Mouse (Mus musculus) CD8-positive naive resting alpha-beta T cell, adult 2 months (primary cell): Measurements from ENCODE around the gene Cd44.

ENCODE experiments used
- DNase-seq, 2 experiments: peaks; one replicate each; pipeline ENCODE4 v3.0.0; 2022; ENCODE audit warnings: low read depth in 2 of 2, low spot score in 2 of 2

Cd44 gene

GRCm38 (mm10) chr2:102900875-102901827 lies at the start of gene Cd44:
TSS of gene Cd44 (minus strand) at chr2:102901665.
- peak; percentile 11 to 27 for DNase-seq

- DNase-seq = no peak
Measured at GRCm38 (mm10) chr2:102948481-102948857, 47.0 kb upstream of the Cd44 start.

DNA sequence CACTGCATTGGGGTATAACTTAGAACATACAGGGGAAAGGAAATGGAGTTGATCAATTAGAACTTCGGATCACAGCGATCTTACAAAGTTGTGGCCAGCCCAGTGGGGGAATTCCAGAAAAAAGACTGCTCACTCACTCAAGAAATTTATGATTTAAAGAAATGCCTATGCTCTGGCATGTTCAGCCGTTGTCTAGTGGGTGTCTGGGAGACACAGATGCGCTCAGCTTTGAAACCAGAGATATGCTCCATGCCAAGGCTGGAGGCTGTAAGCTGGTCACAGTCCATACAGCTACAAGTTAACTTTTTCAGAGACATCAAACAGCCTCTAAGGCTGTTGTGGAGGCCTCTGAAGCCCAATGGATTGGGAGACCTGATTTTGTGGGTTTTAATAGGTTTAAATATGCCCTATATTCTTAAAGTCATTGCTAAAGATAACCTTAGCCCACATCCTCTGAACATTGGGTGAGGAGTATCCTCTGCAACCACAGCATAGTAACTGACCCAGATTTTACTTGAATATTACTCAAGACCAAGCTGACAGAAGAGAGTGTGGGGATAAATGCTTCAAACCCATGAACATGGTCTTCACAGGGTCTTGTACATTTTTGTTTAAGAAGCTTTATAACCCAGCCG lies 46.5 kb upstream of the Cd44 start:
- no peak for DNase-seq

- no peak for DNase-seq
Measured at GRCm38 (mm10) chr2:102945111-102945510, 43.6 kb upstream of the Cd44 start.

GRCm38 (mm10) chr2:102944415-102945012 lies 43.0 kb upstream of the Cd44 start:
- DNase-seq = no peak

DNA sequence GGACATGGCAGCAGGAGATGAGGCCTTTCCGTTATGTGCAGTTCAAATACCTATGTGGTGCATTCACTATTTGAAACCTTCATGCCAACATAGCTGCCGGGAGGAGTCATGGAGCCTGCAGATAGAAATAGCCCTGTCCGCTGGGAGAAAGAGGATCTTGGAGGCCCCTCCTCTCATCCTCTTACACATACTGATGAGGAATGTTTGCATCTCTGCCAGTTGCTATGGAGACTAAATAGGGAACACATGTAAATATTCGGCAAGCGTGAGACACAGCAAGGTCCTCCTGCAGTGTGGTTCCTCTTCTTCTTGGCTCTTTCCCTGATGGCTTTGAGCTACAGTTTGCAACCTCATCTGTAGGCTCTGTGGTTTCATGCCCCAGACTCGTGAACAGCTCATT lies 42.5 kb upstream of the Cd44 start:
- no peak for DNase-seq

DNA sequence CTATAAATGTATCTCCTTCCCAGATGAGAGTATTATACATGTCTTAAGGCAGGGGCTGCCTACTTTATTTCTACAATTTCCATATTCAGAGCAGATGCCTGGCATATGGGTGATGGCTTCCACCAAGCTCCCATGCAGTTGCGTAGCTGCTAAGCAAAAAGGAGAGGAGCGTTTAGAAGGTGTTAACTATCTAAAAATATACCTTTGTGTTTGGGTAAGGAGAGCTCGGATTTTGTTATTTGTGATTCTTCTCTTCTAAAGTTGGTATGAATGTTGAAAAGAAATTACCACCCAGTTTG lies 41.3 kb upstream of the Cd44 start:
- DNase-seq = no peak

- no peak for DNase-seq
Measured at GRCm38 (mm10) chr2:102941937-102942781, 40.7 kb upstream of the Cd44 start.

DNA sequence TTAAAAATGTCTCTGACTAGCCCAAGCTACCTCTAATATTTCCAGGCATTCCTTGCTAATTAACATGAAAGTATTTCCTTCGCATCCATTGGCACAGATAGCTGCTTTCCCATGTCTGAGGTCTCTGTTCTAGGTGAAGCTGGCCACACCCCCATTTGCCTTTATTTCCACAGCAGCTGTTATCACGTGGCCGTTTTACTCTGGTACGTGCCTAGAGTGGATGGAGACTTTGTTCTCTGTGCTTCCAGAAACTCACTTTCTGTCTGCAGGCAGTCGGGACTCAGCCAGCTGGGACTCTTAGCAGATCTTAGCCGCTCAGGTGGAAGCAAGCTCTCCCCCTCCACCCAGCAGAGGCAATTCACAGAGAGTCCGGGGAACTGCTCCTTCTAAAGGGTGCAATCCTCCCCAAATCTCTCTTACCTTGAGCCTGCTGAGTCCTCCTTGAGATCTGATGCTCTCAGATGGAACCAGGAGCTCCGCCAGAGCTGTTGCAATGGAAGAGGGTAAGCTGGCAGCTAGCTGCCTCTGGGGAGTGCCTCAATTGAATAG lies 39.4 kb upstream of the Cd44 start:
- no peak for DNase-seq

DNA sequence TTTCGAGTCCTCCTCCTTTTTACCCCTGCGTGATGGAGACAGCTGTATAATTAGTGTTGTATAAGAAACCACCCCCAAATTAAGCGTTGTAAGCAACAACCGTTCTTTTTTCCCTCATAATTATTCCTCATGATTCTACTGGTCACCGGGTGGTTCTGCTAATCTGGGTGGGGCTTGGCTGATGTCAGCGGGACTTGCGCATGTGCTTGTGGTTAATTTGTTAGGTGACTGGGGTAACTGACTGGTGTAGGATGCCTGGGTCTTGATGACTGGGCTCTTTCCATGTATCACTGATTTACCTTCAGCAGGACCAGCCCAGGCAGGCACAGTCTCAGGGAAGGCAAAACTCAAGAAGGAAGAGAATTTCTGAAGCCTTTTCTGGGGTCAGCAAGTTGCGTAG lies 38.7 kb upstream of the Cd44 start:
- DNase-seq = no peak

DNA sequence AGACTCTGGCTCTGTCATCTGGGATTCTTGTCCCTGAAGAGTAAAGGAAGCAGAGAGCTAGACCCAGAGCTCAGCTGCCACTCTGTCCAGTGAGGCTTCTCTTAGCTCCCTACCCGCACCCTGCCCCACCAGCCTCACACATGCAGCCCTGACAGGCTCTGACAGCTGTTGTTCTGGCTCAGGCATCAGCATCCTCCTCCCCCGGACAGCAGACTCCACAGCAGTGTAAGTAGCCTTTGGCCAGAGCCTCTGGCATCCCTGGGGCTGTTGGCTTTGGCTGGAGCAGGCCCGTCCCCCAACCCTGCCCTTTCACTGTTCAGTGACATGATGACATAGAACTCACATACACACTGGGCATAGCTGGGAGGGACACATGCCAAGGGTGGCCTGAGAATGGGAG lies 35.4 kb upstream of the Cd44 start:
- no peak for DNase-seq

DNA sequence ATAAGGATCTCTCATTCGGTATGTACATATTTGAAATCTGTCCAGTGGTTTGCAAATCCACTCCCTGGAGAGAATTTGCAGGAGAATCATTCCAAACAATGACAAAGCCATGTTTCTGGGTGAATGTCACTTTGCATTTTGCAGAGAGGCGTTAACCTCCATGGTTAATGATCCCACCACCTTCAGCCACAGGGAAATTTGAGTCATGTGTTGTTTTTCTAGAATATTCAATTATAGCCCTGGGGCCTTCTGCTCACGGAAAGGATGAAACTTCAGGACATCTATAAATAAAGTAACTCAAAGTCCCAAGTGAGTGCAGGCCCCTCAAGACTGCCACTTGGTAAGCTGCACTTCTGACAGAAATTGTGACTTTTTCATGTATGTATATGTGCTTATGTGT lies 33.4 kb upstream of the Cd44 start:
- DNase-seq = no peak

DNA sequence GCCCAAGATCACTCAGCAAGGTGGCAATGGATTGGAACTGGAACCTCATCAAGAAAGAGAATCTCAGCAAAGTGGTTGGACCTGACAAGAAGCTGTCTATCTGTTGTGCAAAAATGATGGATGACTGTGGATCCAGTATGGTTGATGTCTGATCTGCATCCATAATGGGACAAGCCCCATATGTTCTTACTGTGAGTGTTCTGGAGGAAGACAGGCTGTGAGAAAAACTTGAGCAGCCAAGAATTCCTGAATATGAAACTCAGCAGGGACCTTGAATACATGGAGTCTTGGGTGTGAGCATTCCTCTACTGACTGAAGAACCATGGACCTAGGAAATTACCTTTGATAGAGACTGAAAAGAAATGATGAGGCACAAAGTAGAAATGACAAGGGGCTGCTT lies 32.3 kb upstream of the Cd44 start:
- DNase-seq = no peak

- DNase-seq = no peak
Measured at GRCm38 (mm10) chr2:102933142-102933541, 31.7 kb upstream of the Cd44 start.

- DNase-seq = no peak
Measured at GRCm38 (mm10) chr2:102932667-102933066, 31.2 kb upstream of the Cd44 start.

- no peak for DNase-seq
Measured at GRCm38 (mm10) chr2:102928211-102928610, 26.7 kb upstream of the Cd44 start.

DNA sequence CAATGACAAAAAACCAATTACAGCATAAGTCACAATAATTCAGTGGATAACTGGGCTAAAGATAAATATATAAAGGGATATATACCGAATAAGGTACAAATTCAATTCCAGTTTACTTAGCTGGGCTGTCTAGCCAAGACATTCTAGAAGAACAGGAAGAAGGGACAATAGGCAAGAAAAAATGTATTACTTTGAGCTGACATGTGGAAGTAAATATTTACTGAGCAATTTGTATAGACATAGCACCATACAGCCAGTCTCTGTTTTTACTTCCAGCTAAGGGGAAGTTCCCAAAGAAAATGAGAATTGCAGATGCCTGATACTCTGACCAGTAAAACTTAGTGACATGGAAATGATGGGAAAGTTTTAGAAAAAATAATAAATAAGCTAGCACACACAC lies 23.0 kb upstream of the Cd44 start:
- no peak for DNase-seq

- DNase-seq = no peak
Measured at GRCm38 (mm10) chr2:102923682-102924081, 22.2 kb upstream of the Cd44 start.

GRCm38 (mm10) chr2:102922066-102922465 lies 20.6 kb upstream of the Cd44 start:
- DNase-seq = no peak

DNA sequence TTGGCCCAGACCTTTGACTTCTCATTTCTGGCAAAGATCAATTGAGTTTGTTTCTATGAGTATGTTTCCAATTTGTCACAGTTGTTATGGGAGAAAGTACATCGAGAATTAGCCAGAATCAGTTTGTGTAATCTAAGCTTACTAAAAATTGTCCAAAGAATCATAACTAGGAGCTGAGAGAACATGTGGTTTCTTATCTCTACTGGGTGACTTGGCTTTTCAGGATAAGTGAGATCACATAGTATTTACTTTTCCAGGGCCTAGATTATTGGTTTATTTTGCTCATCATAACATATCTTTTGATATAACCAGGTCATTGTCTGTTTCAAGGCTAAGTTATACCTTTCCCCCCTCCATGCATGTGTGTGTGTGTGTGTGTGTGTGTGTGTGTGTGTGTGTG lies 16.8 kb upstream of the Cd44 start:
- no peak for DNase-seq

- DNase-seq = no peak
Measured at GRCm38 (mm10) chr2:102916596-102916995, 15.1 kb upstream of the Cd44 start.
